Mouse (Mus musculus): ENCODE data around the gene Ptger3.
A peak's percentile ranks its signal among the peaks of the same experiment; 100 is the strongest.

The Ptger3 gene

DNA sequence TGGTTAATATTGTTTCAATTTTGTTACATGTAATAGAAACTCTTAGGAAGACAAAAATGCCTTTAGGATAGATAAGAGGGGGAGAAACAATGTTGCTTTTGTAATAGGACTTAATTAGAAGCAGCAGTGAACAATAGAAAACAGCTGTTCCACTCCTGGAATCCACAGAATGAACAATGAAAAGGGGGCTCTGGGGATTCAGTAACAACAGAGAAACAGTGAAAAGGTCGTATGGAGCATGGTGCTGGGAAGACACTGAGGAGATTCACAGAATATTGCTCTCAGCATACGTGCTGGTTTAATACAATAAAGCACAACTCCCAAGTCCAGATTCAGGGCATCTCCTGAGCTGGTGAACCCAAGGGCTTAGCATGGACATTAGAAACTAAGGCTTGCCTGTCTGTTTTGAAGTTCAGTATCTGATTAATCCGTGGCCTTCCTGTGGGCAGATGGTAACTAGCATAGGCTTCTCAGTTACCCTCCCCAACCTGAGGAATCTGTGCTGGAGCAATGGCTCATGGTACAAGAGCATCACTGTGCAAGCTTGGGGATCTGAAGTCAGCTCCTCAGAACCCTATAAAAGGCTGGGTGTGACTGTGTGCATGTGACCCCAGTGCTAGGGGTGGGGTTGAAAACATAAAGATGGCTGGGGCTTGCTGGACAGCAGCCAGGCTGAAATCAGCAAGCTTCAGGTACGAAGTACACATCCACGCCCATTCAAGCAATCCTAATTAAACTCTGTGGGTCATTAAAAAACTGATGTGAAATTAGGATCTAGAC, 16.1 kb downstream of the Ptger3 start:
- peak; percentile 60 for DNase-seq

DNA sequence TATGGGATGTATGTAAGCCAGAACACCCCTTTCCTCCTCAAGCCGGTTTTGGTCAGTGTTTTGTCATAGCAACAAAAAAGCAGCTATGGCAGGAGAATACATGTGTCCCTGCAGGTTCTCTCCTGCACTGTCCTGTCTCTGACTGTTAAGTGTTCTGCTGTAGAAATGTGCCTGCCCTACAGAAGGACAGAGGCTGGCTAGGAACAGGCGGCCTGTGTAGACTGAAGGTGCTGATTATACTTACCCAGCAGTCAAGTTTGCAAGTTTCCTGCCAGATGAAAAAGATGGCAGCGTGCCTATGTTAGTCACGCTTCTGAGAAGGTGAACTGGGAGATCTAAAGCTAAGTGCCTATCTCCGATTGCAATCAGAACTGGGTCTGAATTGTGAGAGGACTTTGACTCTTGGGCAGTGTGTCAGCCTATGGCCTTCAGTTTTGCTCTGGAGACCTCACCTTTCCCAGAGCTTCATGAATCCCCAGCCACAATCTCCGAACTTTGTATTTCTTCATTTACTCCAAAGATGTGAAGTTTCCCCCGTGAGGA, 31.2 kb downstream of the Ptger3 start:
- no peak for DNase-seq

DNA sequence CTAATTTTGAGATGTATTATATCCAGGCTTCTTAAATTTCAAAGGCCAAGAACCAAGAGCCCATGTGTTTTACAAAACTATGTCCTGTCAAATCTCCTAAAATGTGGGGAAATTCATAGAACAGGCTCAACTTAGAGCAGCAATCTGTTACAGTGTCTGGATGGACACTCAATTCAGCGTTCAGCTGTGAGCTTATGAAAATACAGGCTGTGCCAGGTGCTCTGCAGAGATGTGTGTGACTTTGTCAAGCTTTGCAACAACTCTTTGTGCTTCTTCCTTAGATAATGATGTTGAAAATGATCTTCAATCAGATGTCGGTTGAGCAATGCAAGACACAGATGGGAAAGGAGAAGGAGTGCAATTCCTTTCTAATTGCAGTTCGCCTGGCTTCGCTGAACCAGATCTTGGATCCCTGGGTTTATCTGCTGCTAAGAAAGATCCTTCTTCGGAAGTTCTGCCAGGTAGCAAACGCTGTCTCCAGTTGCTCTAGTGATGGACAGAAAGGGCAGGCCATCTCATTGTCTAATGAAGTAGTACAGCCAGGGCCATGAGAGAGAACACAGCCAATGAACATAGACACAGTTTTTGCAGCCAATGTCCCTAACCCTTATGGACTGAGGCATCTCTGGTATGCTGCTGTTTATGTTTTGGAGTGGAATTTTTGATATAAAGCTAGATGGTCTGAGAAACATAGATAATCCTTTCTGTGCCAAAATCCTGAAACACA, 38.2 kb downstream of the Ptger3 start:
- DNase-seq = no peak

DNA sequence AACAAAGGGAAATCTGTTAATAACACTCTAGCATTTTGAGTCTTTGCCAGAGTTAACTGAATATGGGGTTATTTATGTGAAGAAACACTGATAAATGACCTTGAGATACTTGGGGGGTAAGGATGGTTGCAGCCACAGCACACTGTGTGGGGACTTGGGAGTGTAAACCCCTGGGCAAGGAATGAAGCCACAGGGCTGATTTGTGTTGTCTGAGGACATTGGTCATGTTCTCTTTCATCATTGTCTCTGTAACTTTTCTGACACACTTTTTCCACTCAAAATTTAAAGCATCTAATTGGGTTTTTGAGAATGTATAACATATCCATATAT, 38.7 kb downstream of the Ptger3 start:
- DNase-seq = no peak

DNA sequence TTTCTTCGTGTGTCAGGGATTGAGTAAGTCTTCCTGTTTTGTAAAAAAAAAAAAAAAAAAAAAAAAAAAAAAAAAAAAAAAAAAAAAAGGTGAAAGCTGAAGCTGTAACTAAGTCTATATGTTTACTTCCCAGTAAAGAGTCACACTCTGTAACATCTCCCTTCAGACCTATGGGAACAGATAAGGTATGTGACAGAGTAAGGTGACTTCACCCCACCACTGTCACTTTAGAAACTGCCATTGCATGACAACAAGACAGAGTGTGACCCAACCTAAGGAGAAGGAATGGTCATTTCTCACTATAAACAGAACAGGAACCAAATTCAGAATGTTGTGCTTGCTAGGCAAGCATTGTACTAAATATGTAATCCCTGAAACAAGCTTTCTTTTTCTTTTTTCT, 46.9 kb downstream of the Ptger3 start:
- DNase-seq = no peak

DNA sequence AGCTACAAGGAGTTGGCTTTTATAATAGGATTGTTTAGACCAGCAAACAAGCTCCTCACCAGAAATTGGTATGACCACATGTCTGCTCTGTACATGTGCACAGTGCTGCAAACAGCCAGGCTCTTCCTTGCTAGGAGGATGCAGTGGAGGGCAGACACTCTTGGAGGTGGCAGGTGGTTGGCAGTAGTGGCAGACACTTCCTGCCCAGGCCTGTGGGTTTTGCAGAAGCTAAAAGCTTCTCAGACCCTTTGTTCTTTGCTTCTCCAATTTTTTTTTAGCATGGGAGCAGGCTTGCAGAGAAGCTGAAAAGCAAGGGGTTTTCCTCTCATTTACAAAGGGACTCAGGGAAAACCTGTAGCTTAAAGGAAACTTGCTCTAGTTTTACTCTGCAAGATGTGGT, 50.3 kb downstream of the Ptger3 start:
- DNase-seq = no peak

DNA sequence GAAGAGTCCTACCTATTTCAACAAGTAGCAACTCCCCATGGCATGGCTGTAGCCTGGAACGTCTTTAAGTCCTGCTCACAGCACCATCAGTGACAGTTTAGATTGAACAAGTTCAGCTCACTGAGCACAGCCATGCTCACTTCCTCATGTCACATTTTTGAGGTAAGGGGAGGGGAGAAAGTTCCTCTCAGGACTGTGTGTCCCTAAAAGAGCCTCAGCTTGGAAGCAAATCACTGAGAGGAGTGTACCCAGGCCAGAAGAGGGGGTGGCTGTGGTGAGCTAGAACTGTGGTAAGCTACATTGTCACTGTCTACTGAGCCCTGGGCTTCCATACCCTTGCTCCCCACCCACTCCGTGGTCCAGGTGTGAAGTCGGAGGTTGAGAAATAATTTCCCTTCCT, 60.7 kb downstream of the Ptger3 start:
- no peak for DNase-seq

DNA sequence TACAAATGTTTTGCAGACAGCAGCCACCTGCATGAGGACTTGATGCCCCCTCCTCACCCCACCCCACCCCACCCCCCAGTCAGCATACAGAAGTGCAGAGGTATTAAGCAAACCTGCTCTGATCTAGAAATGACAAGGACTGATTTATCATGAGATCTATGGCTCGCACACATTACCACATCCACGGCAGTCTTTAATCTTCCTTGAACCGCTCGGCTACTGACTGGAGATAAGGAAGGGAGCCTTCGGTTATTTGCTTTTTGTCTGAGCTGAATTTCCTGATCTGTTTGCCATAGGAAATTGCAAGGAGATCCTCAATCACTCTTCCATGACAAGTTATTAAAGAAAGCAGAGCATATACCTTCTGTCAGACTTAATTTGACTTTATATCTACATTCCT, 64.0 kb downstream of the Ptger3 start:
- no peak for DNase-seq

DNA sequence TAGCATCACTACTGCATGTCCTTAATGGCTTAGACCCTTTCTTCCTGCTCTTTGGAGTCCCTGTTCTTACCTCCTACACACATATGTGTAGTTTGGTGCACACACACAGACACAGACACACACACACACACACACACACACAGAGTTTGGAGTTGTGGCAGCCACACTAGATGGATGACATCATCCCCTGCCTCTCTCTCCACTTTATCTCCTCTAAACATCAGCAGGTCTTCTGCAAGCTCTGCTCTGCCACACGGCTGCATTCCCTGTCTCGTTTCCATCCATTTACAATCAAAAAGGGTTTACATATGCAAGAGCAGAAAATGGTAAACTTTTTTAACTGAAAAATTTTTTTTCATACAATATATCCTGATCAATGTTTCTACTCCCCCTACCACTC, 64.7 kb downstream of the Ptger3 start:
- no peak for DNase-seq

DNA sequence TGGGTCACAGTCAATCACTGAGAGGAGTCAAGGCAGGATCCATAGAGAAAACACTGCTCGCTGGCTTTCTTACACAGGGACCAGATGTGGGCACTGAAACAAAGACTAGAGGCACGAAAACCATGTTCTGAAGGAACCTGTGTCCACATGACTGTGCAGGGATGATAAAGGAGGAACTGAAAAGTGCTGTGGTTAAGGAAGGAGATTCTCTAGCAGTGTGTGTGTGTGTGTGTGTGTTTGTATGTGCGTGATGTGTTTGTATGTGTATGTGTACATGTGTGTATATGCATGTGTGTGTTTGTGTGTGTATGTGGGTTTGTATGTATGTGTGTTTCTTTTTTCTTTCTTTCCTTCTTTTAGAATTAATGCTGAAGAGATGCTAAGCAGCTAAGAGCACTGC, 67.7 kb downstream of the Ptger3 start:
- no peak for DNase-seq

DNA sequence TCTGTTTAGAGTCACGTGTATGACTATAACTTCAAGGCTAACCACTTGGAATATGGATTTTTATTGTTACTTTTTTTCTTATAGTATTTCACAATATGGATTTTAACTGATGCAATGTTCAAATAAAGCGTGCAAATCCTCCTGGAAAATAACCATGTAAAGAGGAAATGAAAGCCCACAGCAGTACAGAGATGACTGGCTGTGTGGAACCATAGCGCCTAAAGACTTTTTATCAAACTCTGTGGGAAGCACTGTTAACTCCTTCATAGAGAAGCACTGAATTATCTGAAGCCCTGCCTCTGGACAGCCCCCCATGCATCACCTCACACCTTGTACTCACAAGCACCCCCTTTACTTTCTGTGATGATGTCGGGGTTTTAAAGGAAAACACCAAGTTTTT, 69.0 kb downstream of the Ptger3 start:
- no peak for DNase-seq

DNA sequence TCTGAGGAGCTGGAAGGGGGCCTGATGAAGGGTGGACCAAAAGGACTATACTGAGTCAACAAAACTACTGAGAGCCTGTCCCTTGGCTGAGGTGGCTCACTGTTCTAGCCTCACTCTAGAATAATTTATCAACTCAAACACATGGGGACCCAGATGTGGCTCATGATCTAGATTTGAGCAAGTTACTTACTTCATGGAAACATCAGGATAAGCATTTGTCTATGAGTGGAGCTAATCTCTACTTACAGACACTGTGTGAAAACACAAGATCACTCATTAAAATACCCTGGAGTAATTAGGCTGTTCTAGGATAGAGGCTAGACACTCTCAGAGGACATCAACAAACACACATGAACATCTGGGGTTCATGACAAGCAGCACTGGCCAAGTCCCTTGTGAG, 70.2 kb downstream of the Ptger3 start:
- no peak for DNase-seq

DNA sequence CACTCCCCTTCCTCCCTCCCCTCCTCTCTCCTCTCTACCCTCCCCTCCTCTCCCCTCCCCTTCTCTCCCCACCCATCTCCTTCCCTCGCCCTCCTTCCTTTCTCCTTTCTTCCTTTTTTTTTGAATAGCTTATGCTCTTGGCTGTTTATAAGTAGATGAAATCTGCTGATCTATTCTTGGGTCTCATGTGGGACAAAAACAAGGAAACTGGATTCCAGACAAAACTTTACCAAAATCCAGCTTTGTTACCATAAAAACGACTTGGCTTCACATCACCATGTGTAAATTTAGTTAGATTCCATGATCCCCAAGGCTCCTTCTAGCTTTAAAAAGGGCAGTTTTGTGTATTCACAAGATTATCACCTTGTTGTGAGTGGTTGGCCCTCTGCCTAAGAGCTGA, 70.6 kb downstream of the Ptger3 start:
- DNase-seq = no peak

DNA sequence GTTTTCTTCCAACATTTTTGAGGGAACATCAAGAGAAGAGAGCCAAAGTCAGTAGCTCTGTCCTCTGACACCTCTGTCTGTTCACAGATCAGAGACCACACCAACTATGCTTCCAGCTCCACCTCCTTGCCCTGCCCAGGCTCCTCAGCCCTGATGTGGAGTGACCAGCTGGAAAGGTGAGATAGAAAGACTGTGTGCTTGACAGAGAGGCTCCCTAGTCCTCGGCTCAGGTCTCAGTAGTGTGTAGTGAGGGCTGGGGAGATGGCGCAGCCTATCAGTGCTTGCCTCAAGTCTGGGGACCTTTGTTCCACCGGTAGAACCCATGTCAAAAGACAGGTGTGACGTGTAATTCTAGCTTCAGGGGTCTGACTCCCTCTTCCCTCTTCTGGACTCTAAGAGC, 74.9 kb downstream of the Ptger3 start:
- DNase-seq = no peak

DNA sequence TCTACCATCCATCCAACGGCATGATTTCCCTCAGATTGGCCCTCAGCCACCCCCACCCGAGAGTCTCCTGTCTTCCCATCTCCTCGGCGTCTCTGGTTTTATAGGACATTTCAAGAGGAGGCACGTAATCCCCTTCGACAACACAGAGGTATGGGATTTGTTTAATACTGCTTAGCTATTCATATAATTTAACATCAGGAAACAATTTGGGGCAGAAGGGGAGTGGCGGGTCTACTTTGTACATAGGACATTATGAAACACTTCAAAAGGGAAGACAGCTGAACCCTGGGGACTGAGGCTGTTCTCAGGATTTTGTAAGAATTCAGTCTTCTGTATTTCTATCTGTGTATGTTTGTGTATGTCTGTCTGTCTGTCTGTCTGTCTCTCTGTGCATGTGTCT, 94.9 kb downstream of the Ptger3 start:
- DNase-seq = no peak

DNA sequence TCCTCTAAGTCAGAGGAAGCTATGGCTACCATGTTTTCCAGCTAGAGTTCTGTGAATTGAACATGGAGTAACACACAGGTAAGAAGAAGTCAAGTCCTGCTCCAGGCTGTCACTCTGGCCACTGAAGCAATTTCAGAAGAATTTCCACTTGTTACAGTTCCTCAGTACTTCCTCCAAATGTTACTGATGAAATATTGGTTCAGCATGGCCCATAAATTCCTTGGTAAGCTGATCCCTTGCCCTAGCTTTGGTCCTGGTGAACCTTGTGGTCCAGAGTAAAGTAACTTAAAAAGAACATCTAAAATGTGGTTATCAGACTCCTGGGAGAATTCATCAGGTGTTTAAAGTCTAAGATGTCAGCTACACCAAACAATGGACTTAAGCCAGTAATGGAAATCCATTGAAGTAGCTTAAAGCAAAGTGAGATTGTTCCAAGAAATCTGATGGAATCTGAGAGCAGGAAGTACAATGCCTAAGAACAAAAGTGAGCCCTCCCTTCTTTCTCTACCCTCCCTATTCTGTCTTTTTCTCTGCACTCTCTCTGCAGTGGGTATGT, 97.9 kb downstream of the Ptger3 start:
- DNase-seq = no peak

DNA sequence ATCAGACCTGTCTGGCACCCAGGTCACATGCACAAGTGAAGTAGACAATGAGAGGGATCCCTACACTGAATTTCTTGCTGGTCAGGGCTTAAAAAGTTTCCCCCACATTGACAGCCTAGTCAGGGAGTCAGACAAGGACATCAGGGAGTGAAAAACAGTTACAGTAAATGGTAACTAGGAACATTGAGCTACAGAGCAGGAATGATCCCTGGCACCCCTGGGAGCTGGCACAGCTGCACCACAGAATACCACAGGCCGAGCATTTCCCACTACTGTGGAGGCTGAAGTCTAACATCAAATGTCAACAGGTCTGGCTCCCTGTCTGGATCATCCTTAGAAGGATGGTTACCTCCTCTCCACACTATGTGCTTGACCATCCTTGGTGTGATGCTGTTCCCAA, 98.8 kb downstream of the Ptger3 start:
- no peak for DNase-seq

DNA sequence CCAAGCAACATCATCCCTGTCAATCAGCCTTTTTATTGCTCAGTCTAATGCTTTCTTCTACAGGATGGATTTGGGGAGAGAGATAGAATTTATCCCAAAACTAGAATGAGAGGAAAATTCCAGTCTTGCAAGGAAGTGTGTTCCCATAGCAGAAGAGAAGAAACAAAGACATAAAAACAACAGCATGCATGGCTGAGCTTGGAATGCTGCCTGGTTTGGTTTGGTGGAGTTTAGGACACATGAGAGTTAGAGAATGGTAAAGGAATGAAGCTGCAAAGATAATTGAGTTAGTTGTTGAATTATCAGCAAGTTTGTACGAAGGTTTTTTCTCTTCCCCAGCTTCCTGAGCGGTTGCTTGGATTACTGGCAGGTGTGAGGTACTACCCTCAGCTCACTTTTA, 99.5 kb downstream of the Ptger3 start:
- DNase-seq = no peak

DNA sequence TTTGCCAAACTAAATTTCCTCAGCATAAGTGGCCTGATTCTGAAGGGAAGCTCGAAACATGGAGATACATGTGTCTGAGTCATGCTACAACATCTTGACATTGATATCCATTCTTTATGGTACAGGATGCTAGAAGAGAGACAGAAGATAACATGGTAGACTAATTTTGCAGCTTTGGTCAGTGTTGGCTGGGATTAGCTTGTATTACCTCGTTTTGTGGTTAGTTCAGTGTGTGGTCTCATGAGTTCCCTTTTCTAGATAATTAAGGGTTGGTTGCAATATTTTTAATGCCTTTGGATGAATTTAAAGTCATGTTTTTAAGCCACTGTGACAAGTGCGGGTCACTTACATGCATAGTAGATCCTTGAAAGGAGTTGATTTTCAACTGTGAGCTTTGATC, 119.4 kb downstream of the Ptger3 start:
- DNase-seq = no peak

DNA sequence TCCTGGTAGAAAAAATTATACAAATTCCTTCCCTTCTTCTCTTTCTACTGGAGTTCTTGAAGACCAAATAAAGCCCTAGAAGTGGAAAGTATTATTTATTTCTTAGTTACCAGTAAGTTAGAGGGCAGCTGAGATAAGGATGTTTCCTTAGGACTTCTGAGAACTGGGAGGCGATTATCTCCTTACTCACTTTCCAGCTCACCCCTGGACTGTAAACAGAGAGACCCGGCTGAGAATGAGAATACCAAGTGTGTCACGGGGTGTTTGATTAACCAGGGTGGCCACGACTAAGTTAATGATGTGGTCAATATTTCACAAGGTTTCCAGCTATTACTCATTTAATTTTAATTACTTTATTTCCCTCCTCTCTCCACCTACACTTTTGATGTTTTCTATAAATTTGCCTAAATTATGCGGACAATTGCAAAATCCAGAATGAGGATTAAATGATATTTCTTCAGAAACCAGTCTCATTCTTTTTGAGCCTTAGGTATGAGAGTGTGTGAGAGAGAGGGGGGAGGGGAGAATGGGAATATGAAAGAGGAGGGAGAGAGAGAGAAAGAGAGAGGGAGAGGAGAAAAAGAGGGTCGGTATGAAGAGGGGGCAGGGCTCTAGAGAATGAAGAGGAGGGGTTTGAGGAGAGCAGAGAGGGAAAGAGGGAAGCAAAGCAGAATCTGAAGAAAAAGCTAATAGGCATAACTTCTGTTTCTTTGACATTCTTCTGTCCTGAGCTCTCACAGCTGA, 121.9 kb downstream of the Ptger3 start:
- no peak for DNase-seq
